Mouse (Mus musculus): Measurements from ENCODE around the gene Mettl14. TPM values are rescaled to one million over a fixed set of nuclear protein-coding genes. Genes with fewer than 3 reads are reported as not detected.
A peak's percentile ranks its signal among the peaks of the same experiment; 100 is the strongest.

Gene Mettl14
- total and polyA plus RNA-seq, 3 experiments = 6.0 to 13.3 (median 8.7) TPM

GRCm38 (mm10) chr3:123350602-123351001 lies 35.3 kb downstream of the Mettl14 start:
- H3K9ac ChIP-seq (ENCODE audit: insufficient read depth, low read depth) = no peak overlapping the region
- no peak overlapping the region for H3K4me2 ChIP-seq (ENCODE audit: insufficient read depth, low read depth, poor library complexity, severe bottlenecking)
- no peaks in the 10 kb centered on the region for H3K27me3 ChIP-seq (replicated peaks)
- no peak overlapping the region for H3K4me3 ChIP-seq (replicated peaks in 1 of 3; ENCODE audit: low read depth in 2 of 3, low read length in 2 of 3, poor library complexity in 1 of 3)
- no peak overlapping the region for H3K27ac ChIP-seq (ENCODE audit: insufficient read depth, low read depth)
- dilution Hi-C loops (cut with MboI; ENCODE audit: extremely low pct_ligation_motif_present, extremely low pct_unique_long_range_greater_than_20kb, low sequenced_read_pairs) = no loop called here
- H3K9me3 ChIP-seq (replicated peaks; ENCODE audit: low read length) = peaks cover 2% of the 10 kb centered on the region
- H3K36me3 ChIP-seq (replicated peaks in 1 of 2; ENCODE audit: control insufficient read depth in 1 of 2, insufficient read depth in 1 of 2, low read length in 1 of 2) = peaks cover 48 to 74% of the 10 kb centered on the region in 2 experiments
- peaks cover 11 to 61% of the 10 kb centered on the region in 2 experiments for H3K4me1 ChIP-seq (ENCODE audit: control insufficient read depth in 1 of 2, insufficient read depth in 2 of 2)
- no peaks in the 10 kb centered on the region; the same call in none of the 2 replicates for H3K79me2 ChIP-seq (replicated peaks; ENCODE audit: control insufficient read depth, extremely low read depth, insufficient read depth, poor library complexity, severe bottlenecking)
- in situ Hi-C loops (cut with MboI; ENCODE audit: low pct_ligation_motif_present, low pct_unique_long_range_greater_than_20kb, low sequenced_read_pairs) = loop anchor here (10.0 kb wide), 1 partner anchor 176 kb away; no protein-coding TSS in a partner anchor
- DNase-seq (ENCODE audit: extremely low read depth) = no peak
- no peak for TF ChIP-seq BHLHE40 (IDR thresholded peaks at IDR 0.05; ENCODE audit: low read depth, low read length)
- TF ChIP-seq ZC3H11A (IDR thresholded peaks at IDR 0.05; ENCODE audit: low read depth, low read length) = no peak
- TF ChIP-seq IRF4 (IDR thresholded peaks at IDR 0.05; ENCODE audit: low read depth, low read length) = no peak

GRCm38 (mm10) chr3:123348080-123348802 lies 37.7 kb downstream of the Mettl14 start:
- H3K9ac ChIP-seq (ENCODE audit: insufficient read depth, low read depth) = peak overlapping the region; percentile 66
- no peak for DNase-seq (ENCODE audit: extremely low read depth)
- no peak overlapping the region for H3K4me3 ChIP-seq (replicated peaks in 1 of 3; ENCODE audit: low read depth in 2 of 3, low read length in 2 of 3, poor library complexity in 1 of 3)
- no peaks in the 10 kb centered on the region for H3K27me3 ChIP-seq (replicated peaks)
- in situ Hi-C loops (cut with MboI; ENCODE audit: low pct_ligation_motif_present, low pct_unique_long_range_greater_than_20kb, low sequenced_read_pairs) = no loop called here
- TF ChIP-seq RCOR1 (conservative IDR thresholded peaks at IDR 0.05; ENCODE audit: low read depth, low read length) (peak; percentile 65; the same call in 1 of the 2 replicates), MAFK (IDR thresholded peaks at IDR 0.05; ENCODE audit: insufficient replicate concordance, low read length) (0 out of 2 replicates have a peak, but pooled peaks have one; percentile 30), IRF4 (IDR thresholded peaks at IDR 0.05; ENCODE audit: low read depth, low read length) (no peak), RAD21 (IDR thresholded peaks at IDR 0.05; ENCODE audit: low read depth, low read length) (no peak), CHD1 (IDR thresholded peaks at IDR 0.05; ENCODE audit: low read depth, low read length) (0 out of 2 replicates have a peak, but pooled peaks have one; percentile 72), MEF2A (IDR thresholded peaks at IDR 0.05; ENCODE audit: borderline replicate concordance, low read depth, low read length) (peak; percentile 34; the same call in 1 of the 2 replicates), NRF1 (IDR thresholded peaks at IDR 0.05; ENCODE audit: low read depth, low read length) (0 out of 2 replicates have a peak, but pooled peaks have one; percentile 10), ZMIZ1 (IDR thresholded peaks at IDR 0.05; ENCODE audit: low read depth, low read length) (no peak), BHLHE40 (IDR thresholded peaks at IDR 0.05; ENCODE audit: low read depth, low read length) (no peak), EP300 (IDR thresholded peaks at IDR 0.05; ENCODE audit: low read length) (peak; percentile 62), SIN3A (IDR thresholded peaks at IDR 0.05; ENCODE audit: low read length) (peak; percentile 66), UBTF (IDR thresholded peaks at IDR 0.05; ENCODE audit: low read depth, low read length) (no peak), PAX5 (IDR thresholded peaks at IDR 0.05; ENCODE audit: low read length) (no peak), JUND (conservative IDR thresholded peaks at IDR 0.05; ENCODE audit: low read depth, low read length) (no peak; the same call in 1 of the 2 replicates), SMC3 (IDR thresholded peaks at IDR 0.05; ENCODE audit: low read depth, low read length) (no peak), TCF12 (IDR thresholded peaks at IDR 0.05; ENCODE audit: low read depth, low read length) (peak; percentile 33; the same call in 1 of the 2 replicates), HCFC1 (IDR thresholded peaks at IDR 0.05; ENCODE audit: low read depth, low read length) (no peak), KAT2A (IDR thresholded peaks at IDR 0.05; ENCODE audit: insufficient replicate concordance, low read length) (0 out of 2 replicates have a peak, but pooled peaks have one; percentile 20), MAZ (IDR thresholded peaks at IDR 0.05; ENCODE audit: low read depth, low read length) (no peak), GABPA (IDR thresholded peaks at IDR 0.05; ENCODE audit: insufficient replicate concordance, low read depth, low read length) (no peak), POLR2AphosphoS2 (IDR thresholded peaks at IDR 0.05; ENCODE audit: low read depth, low read length) (no peak)
- no peaks in the 10 kb centered on the region; the same call in 1 of the 2 replicates for H3K79me2 ChIP-seq (replicated peaks; ENCODE audit: control insufficient read depth, extremely low read depth, insufficient read depth, poor library complexity, severe bottlenecking)
- peaks cover 10 to 47% of the 10 kb centered on the region in 2 experiments; a peak in 3 of 4 replicates for H3K4me1 ChIP-seq (ENCODE audit: control insufficient read depth in 1 of 2, insufficient read depth in 2 of 2)
- H3K9me3 ChIP-seq (replicated peaks; ENCODE audit: low read length) = peaks cover 2% of the 10 kb centered on the region
- peak overlapping the region; percentile 79 for H3K4me2 ChIP-seq (ENCODE audit: insufficient read depth, low read depth, poor library complexity, severe bottlenecking)
- dilution Hi-C loops (cut with MboI; ENCODE audit: extremely low pct_ligation_motif_present, extremely low pct_unique_long_range_greater_than_20kb, low sequenced_read_pairs) = no loop called here
- H3K27ac ChIP-seq (ENCODE audit: insufficient read depth, low read depth) = peak overlapping the region; percentile 75
- H3K36me3 ChIP-seq (replicated peaks in 1 of 2; ENCODE audit: control insufficient read depth in 1 of 2, insufficient read depth in 1 of 2, low read length in 1 of 2) = peaks cover 38 to 72% of the 10 kb centered on the region in 2 experiments
